Mouse (Mus musculus) embryonic fibroblast, embryonic 13.5 days (primary cell): ENCODE results near the gene H2afv.

ENCODE experiments used
- CTCF ChIP-seq: IDR thresholded peaks from 2 replicates; pipeline ENCODE4 v1.5.1; 2011; ENCODE audit warnings: mild to moderate bottlenecking, control low read depth, low read length, moderate library complexity, borderline replicate concordance; ENCODE audit not compliant: insufficient read depth
- POLR2A ChIP-seq: IDR thresholded peaks from 2 replicates; pipeline ENCODE4 v1.6.1; 2011; ENCODE audit warnings: low read depth, mild to moderate bottlenecking, control low read depth, low read length, moderate library complexity

- peak; percentile 82 for TF ChIP-seq CTCF
- TF ChIP-seq POLR2A = no peak
Observed at GRCm38 (mm10) chr11:6402515-6403510, 41.4 kb downstream of the H2afv start.
